Mouse (Mus musculus): ENCODE results near the gene Prdx1.
"Not testable (repeated sequence)": the region's sequence is repeated elsewhere in the genome, so short reads cannot be mapped to it uniquely, and the experiment has no call there.

Gene Prdx1

DNA sequence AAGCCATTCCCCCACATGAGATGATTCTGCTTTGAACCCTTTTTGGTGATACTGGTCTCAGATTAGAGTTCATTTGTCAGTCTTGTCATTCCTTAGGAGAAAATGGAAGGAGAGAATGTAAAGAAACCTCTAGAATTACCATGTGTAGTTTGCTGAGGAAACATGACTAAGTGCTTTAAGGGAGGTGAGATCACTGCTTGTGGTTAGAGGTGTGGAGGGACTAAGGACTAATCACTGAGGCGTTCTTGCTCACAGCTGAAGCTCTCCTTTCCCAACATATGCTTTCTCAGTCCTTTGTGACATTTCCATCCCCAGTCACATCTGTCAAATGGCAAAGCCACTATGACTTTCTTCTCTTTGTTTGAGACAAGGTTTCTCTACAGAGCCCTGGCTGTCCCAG is 7.5 kb upstream of the Prdx1 start:
- DNase-seq (ENCODE audit: low spot score in 2 of 2): no peak

- DNase-seq (ENCODE audit: low spot score in 2 of 2): no peak
Observed at GRCm38 (mm10) chr4:116679141-116679540, 6.2 kb upstream of the Prdx1 start.

DNA sequence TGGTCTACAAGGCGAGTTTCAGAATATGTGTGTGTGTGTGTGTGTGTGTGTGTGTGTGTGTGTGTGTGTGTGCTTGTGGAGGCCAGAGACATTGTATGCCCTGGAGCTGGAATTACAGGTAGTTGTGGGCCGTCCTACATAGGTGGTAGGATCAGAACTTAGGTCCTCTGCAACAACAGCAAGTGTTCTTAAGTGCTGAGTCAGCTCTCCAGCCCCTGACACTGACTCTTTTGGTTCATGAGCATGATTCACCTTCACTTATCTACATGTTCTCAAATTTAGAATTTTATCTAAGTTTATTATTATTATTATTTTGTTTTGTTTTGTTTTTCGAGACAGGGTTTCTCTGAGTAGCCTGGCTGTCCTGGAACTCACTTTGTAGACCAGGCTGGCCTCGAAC is 4.8 kb upstream of the Prdx1 start:
- DNase-seq (ENCODE audit: low spot score in 2 of 2): not testable (repeated sequence)

DNA sequence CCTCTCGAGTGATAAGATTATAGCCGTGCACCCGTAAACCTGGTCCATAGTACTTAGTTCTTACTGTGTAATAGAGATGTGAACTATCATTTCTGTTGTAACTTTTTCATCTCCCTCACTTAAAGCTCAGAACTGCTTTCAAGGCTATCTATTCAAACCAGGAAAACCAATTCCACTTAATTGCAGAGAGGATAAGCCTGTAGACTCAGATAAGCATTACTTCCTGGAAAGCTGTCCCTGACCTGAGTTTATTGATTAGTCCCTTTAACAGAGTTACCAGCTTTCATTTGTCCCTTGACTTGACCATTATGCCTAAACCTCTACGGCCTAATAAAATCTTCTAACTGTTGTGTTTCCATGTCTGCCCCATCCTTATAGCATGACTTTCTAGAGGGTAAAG is 1.4 kb upstream of the Prdx1 start:
- DNase-seq (ENCODE audit: low spot score in 2 of 2): no peak

DNA sequence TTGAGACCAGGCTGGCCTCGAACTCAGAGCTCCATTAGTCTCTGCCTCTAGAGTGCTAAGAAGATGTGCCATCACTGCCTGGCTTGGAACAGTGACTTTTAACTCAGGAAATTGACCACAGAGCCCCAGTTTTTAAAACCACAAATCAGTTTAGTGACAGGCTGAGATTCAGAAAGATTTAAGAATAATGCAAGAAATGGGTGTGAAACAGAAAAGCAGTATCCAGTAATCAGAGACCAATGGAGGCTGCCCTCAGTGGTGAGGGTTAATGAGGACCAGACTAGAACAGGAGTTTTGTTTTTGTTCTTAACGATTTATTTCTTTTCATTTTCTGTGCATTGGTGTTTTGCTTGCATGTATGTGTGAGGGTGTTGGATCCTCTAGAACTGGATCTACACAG is 679 bp upstream of the Prdx1 start:
- no peak for DNase-seq (ENCODE audit: low spot score in 2 of 2)

GRCm38 (mm10) chr4:116687041-116687440 is 1.7 kb downstream of the Prdx1 start:
- no peak for DNase-seq (ENCODE audit: low spot score in 2 of 2)

GRCm38 (mm10) chr4:116689309-116689876 is 4.0 kb downstream of the Prdx1 start:
- no peak for DNase-seq (ENCODE audit: low spot score in 2 of 2)

GRCm38 (mm10) chr4:116692146-116692545 is 6.8 kb downstream of the Prdx1 start:
- no peak for DNase-seq (ENCODE audit: low spot score in 2 of 2)

DNA sequence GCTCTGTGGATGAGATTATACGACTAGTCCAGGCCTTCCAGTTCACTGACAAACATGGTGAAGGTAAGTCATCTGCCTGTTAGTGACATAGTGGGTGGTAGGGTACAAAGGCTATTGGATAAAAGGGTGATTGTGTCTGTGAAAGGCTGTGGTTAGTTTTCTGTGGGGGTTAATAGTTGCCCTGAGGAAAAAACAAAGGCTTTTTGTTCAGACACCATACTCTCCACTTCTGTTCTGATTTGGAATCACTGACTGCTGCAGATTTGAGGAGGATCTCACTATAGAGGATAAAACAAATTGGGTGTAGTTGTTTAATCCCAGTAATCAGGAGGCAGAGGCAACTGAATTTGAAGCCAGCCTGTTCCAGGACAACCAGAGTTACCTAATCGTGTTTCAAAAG is 8.4 kb downstream of the Prdx1 start:
- no peak for DNase-seq (ENCODE audit: low spot score in 2 of 2)

GRCm38 (mm10) chr4:116698693-116699342 is 13.5 kb downstream of the Prdx1 start:
- DNase-seq (ENCODE audit: low spot score in 2 of 2): no peak

- no peak for DNase-seq (ENCODE audit: low spot score in 2 of 2)
Observed at GRCm38 (mm10) chr4:116700964-116701363, 15.6 kb downstream of the Prdx1 start.

GRCm38 (mm10) chr4:116703804-116704203 is 18.5 kb downstream of the Prdx1 start:
- DNase-seq (ENCODE audit: low spot score in 2 of 2): peak; percentile 33 to 56

DNA sequence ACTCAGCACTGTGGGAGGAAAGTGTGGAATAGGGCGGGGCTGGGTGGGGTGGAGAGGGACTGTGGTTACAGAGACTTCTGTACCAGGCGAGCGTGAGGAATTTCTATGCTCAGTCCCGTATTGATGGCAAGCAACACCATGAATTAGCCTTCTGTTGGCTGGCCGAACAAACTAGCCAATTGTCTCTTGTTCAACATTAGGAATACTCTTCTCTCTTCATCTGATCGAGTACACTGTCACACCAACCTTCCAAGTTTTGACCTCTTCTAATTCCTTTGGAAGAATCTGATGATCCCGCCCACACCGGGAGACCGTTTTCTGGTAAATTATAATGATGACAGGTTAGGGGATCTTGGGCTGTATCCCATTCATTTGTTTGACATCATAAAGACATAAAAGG is 22.3 kb downstream of the Prdx1 start:
- DNase-seq (ENCODE audit: low spot score in 2 of 2): peak; percentile 21 to 24

- peak; percentile 91 to 94 for DNase-seq (ENCODE audit: low spot score in 2 of 2)
Observed at GRCm38 (mm10) chr4:116708201-116708764, 22.9 kb downstream of the Prdx1 start, which contains the start of the genes Mmachc and Ccdc163. TSS of gene Mmachc (minus strand) at chr4:116708406. TSS of gene Ccdc163 (plus strand) at chr4:116708509.

- DNase-seq (ENCODE audit: low spot score in 2 of 2): peak in 1 of 2 experiments; percentile 13
Observed at GRCm38 (mm10) chr4:116708791-116709390, 23.5 kb downstream of the Prdx1 start.

GRCm38 (mm10) chr4:116710154-116710553 is 24.8 kb downstream of the Prdx1 start:
- DNase-seq (ENCODE audit: low spot score in 2 of 2): no peak

DNA sequence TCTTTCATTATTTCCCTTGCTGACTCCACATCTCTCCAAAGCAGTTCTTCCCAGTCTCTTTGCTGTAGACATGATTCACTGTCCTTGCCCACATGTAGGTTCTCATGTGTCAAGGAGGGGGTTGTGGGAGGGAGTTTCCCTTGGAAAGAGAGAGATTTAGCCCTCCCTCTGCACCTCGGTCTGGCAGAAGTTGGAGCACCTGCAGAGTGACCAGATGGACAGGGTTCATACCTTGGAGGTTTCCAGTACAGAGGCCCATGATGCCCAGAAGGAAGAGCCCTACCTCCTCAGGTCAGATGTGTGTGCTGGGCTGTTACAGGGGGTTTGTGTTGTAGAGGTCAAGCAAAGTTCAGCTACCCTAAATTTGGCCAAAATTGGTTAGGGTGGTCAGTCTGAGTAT is 27.2 kb downstream of the Prdx1 start:
- no peak for DNase-seq (ENCODE audit: low spot score in 2 of 2)

DNA sequence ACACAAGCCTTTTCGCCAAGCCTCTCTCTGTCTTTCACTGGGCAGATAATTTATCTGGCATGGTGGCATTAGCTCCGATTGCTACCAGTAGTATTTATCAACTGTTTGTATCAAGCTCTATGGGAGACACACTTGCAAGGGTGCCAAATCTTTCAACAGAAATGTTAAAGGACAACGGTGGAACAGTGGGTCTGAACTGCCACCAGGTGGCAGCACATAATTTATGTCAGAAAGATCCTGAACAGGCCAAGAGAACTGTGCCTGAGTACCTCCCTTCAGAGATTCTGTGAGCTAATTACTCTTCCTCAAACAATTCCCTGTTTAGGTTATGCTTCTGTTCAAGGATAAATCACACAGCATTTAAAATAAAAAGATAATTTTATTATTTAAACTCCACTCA is 34.1 kb downstream of the Prdx1 start:
- DNase-seq (ENCODE audit: low spot score in 2 of 2): peak; percentile 35 to 54

- peak; percentile 90 to 94 for DNase-seq (ENCODE audit: low spot score in 2 of 2)
Observed at GRCm38 (mm10) chr4:116720343-116721097, 35.2 kb downstream of the Prdx1 start, which contains the start of gene Tesk2. TSS of gene Tesk2 (plus strand) at chr4:116720948.

DNA sequence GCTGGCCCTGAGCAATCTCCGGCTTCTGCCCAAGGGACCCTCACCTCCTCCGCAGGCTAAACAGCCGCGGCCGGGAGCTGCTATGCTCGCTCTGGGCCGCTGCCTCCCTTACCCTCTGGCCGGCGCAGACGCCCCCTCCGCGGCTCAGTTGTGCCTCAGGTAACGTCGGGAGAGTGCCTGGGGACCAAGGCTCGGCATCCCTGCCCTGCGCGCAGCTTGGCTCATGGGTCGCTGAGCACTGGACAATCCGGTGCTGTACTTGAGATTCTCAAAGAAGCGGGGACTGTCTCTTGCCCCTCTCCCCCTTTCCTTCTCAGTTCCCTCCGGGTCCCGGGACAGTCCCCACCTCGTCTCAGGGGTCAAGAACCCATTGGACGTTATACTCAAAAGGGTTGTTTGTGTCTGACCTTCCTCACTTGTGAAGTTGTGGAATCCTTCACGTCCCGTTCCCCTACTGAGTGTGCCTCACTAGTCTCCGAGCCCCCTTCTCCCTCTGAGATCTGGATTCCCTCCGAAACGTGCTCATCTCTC is 35.8 kb downstream of the Prdx1 start:
- DNase-seq (ENCODE audit: low spot score in 2 of 2): no peak

DNA sequence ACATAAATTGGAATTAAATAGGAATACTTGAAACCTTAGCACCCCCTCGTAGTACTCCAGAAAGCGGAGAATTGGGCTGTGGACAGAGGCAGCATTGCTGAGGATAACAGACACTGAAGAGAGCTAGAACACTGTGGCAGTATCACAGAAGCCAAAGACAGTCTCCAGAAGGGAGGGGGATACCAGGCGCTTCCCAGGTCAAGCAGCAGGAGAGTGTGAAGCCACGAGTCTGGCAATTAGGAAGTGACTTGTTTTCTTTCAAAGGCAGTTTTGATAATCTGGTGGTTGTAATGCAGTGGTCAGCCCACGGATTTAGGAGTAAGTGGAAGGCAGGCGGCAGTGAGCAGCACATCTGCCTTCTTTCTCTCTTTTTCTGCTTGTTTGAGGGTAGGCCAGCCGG is 36.9 kb downstream of the Prdx1 start:
- no peak for DNase-seq (ENCODE audit: low spot score in 2 of 2)

GRCm38 (mm10) chr4:116725444-116725843 is 40.1 kb downstream of the Prdx1 start:
- DNase-seq (ENCODE audit: low spot score in 2 of 2): no peak

Measured in frontal cortex, postnatal 10 days (tissue).